Mouse (Mus musculus) thymus, postnatal 0 days (tissue): ENCODE data around the gene Pgpep1l. TPM values are rescaled to one million over a fixed set of nuclear protein-coding genes. Genes with fewer than 3 reads are reported as not detected.
A peak's percentile ranks its signal among the peaks of the same experiment; 100 is the strongest.

Experiments
- DNase-seq: peaks from one replicate; pipeline ENCODE4 v3.0.0-alpha.2; 2015; ENCODE audit warnings: low spot score
- polyA plus RNA-seq: library from polyadenylated mRNA; unstranded; fragments of >200 nt; fragmentation: Nextera tagmentation; extraction: Ambion mirVana; gene quantifications from 2 replicates; pipeline ENCODE4 v1.2.1, GENCODE M21; 2015

Pgpep1l gene
- polyA plus RNA-seq, 1 experiment from 2014 or later: 0.68 TPM

DNA sequence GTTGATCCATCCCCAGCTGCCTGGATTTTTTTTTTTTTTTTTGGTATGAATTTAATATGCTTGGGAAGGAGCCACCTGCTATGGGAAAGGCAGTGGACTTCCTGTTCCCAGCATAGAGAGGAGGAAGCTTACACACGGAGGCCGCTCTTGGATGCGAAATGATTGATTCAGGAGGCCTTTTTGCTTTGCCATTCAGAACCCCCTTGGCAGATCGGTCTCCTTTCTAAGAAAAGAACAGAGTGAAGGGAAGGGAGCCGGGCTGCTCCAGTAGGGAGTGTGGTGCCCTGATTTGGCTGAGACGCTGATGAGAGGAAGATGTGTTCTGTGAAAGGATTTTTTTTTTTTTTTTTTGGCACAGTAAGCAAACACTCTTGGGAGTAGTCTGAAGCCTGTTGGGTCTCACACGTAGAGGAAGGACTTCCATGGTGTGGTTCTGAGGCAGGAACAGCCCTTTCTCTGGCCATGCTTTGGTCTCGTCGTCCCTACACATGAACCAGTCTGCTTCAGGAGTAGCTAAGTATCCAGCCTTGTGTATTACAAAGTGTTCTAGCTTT, 42.3 kb downstream of the Pgpep1l start:
- DNase-seq: no peak

DNA sequence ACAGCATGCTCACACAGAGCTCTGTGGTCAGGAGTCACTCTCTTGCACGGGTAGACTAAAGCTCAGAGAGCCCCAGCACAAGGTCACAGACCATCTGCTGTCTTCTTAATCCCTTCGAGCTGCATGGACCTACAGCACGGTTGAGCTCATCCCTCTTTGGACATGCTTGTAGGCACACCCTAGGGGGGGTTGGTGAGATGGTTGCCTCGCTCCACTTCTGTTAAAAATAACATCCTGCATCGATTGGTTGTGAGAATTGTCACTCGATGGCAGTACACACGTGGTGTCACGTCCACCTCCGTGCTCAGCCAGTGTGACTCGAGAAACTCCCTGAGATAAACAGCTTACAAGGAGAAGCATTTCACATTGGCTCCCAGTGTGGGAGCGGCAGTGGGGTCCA, 45.2 kb downstream of the Pgpep1l start:
- no peak for DNase-seq

DNA sequence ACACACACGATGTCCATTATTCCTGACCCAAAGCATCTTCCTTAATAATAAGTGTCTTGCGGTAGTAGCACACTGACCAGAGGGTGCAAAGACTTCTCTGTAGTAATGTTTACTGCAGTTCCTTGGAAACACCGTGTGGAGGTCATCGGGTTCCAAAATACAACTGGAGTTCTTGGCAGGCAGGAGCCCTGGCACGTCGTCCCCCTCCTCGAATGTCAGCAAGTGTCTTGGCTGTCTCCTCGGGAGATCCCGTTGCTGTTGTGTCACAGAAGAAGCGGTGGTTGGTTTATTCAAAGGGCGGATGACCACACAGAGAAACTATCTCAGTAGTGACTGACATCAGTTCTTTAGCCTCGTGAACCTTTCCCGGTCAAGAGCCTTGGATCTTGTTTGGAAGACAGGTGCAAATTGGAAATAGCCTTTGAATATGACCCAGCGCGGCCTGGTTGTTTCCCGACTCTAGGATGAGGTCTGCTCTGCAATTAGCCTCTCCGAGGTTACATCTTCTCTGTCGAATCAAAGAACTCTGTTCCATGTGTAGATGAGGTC, 48.4 kb downstream of the Pgpep1l start:
- no peak for DNase-seq

DNA sequence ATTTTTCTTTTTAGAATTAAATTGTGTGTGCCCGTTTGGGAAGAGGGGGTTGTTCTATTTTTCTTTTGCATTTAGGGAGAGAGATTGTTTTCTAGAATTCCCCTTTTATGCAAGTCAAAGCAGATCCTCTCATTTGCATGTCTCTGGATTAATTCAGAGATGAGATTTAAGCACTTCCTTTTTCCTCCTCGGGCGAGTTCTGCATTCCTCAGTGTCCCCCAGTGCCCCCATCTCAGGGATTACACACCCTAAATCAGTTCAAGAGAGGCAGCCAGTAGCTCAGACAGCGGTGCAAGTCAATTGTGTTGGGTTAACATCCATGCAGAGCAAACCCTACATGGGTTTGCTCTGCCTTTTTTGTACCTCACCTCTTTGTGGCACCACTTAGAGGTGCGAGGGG, 50.2 kb downstream of the Pgpep1l start:
- no peak for DNase-seq

DNA sequence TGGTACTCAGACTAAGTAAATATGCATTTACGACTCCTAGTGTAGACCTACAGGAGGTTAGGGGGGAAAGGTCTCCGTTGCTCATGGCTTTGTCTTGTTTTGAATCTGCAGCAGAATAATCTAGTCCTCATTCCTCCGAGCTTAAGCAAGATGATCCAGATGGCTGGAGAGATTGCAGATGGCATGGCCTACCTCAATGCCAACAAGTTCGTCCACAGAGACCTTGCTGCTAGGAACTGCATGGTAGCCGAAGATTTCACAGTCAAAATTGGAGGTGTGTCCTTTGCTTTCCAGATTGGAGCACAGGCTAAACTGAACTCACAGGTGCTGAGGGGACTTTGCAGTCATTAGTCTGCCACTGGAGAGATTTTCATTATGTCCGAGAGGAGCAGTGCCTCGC, 52.1 kb downstream of the Pgpep1l start:
- no peak for DNase-seq

DNA sequence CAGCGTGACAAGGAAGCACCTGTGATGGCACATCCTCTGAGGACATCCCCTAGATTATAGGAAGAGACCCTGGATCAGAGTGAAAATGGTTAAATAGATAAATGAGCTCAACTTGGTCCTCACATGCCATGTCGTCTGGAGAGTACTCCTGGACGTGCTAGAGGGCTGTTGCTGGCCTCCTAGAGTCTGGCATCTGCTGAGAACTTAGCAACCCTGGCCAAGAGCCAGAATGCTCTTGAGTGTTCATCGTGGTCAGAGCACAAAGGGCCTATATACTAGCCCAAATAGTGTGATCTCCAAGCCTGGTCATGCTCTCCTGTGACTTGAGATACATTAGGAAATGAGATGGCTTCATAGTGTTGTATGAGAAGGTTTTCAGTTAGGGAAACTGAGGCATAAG, 53.6 kb downstream of the Pgpep1l start:
- no peak for DNase-seq

DNA sequence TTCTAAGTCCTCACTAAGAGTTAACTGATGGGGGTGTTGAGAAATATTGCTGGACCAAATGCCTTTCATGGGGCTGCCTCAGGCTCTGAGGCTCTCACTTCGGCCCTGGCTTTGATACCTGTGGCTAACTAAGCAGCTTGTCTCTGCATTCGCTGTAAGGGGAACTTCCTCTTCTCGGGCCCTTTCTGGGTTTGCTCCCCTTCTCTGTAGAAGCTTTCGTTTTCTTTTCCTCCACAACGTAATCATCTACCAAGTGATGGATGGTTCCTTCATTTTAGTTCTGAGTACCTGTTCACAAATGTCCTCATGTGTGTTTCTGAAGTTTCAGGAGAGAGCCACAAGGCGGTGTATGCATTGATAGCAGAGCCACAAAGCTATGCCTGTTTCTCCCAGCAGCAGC, 55.0 kb downstream of the Pgpep1l start:
- no peak for DNase-seq

DNA sequence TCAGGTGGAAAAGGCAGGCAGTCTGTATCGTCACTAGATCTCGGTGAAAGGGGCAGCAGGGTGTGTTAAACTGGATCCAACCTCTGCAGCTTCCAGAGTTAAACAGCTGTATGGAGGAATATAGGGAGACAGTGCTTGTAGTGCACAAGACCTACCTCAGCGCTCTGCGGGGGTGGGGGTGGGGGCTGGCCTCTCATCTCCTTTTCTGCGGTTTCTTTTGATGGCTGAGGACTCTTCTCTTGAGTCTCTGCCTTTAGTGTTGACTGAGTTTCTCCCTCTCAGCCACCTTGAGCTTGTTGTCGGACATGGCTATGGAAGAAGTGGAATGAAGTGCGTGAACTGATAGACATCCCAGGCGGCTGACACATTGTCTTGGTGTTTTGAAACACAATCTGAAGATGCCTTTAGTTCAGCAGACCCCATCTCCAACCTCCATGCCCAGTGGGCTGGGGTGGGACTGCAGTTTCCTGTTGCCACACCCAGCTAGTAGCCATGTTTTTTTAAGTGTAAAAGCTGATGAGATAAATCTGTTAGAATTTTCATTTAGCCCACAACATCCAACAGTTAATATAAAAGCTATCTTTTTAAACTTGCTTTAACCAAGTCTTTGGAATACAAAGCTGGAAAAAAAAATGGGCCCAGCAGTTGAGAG, 58.1 kb downstream of the Pgpep1l start:
- DNase-seq: peak; percentile 61

DNA sequence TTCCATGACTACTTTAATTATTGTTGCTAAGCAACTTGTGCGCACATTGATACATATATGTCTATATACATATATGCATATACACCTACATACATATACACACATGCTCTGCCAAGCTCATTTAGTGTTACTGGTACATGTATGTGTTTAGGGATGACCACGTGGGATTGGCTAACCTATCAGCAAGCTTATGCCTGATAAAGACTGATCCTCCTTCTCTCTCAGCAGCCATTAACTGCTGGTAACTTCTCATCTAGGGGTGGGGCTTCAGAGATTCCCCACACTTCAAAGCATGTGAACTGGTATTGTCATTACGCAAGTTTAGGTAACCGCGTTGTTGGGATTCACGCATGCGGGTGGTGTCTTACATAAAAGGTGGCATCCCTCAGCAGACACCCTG, 64.4 kb downstream of the Pgpep1l start:
- DNase-seq: no peak

DNA sequence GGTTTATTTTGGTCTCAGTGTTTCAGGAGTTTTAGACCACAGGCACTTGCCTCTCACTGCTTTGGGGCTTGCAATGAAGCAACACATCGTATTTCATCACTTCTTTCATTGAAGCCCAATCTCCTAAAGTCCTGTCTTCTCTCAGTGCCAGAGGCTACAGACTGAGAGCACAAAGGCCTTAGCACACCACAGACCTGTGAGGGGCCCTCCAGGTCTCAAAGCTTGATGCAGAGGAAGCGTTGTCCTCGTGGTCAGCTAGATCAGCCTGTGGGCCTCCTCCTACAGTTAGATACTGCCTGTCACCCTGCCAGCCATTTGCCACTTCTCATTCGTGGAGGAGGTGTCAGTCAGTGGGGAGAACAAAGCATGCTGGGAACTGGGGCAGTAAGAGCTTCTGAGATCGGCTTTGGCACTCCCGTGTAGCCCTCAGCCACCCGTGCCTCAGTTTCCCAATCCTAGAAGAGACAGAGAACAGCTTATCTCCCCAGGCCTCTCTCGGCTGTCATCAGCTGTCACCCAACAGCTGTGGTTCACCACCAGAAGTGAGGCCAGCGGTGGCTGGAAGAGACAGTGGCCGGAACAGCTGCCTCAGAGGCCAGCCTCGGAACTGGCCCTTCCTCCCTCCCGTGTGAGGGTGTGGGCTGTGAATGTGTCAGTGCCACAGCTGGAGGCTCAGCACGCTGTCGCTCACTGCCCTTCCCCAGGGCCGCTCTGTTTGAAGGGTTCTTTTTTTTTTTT, 69.9 kb downstream of the Pgpep1l start:
- DNase-seq: no peak

DNA sequence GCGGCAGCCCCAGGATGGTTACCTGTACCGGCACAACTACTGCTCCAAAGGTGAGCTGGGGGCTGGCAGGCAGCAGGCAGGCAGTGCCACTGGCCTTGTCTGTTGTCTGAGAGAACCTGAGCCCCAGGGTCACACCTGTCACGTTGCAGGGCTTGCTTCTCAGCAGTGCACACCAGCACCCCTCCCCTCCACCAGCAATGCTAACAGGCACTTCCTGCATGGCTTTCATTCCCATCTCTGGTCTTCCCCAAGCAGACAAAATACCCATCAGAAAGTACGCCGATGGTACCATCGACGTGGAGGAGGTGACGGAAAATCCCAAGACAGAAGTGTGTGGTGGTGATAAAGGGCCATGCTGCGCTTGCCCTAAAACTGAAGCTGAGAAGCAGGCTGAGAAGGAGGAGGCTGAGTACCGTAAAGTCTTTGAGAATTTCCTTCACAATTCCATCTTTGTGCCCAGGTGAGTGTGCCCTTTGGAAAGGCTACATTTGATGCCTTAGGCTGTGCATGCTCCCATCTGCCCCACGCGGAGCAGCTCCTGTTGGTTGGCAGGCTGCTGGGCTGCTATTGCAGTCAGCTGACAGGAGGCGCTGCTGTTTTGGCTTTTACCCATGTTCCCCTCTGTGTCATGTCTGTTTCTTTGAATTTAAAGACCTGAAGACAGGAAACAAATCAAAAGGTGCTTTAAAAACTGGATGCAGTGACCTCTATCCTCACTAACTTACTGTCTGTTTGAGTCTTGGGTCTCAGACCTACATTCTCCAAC, 74.2 kb downstream of the Pgpep1l start:
- peak; percentile 70 for DNase-seq

DNA sequence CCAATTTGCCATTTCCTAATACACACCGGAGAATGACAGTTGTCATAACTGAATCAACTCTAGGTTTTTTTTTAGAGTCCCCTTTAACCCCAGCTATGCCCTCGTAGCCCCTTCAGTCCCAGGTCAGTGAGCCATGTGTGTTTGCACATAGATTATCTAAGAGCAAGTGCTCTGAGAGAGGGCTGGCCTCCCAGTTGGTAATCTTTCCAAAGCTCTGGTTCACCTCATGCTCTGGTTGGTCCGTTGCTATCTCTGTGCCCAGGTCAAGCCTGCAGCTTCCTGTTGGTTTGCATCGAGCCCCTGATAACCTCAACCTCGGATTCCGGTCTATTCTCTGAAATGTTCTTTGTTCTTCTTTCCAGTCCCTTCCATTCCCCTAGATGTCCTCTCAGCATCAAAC, 74.8 kb downstream of the Pgpep1l start:
- no peak for DNase-seq

Other genes with a start within 250 kb of the Pgpep1l start
- gene Fam169b, start 9.6 kb upstream of the Pgpep1l start, polyA plus RNA-seq: 40.0 and 43.5 TPM in 2 replicates